Mouse (Mus musculus): ENCODE measurements around the gene Mpzl1.

DNA sequence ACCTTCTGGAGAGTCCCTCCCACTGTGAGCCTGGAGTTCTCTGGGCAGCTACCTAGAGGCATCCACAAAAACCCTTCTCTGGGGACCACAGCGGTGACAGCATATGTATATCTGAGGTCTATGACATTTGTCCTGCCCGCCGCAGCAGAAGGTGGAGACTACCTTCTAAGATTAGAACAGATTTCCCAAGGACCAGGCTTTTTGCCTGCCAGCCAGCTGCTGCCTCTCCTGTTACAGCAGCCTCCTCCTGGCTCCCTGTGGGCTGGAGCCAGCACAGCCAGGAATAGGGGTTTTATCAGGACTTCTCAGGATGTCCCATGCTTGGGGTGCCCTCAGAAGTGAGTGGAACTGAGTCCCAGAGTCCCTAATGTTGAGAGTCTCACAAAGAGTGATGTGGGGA is 42.7 kb upstream of the Mpzl1 start:
- no peak for TF ChIP-seq CTCF (IDR thresholded peaks at IDR 0.05; ENCODE audit: low read depth, low read length)
- no peak for TF ChIP-seq POLR2A (IDR thresholded peaks at IDR 0.05; ENCODE audit: extremely low read depth, insufficient read depth, low read length)

All from liver, adult 2 months (tissue).